Mouse (Mus musculus): Measurements from ENCODE around the gene Foxred2. TPM values are rescaled to one million over a fixed set of nuclear protein-coding genes. Genes with fewer than 3 reads are reported as not detected.

Foxred2 gene
- polyA plus RNA-seq (2012; rRNA removed): 0.84 and 1.0 TPM in 2 replicates

DNA sequence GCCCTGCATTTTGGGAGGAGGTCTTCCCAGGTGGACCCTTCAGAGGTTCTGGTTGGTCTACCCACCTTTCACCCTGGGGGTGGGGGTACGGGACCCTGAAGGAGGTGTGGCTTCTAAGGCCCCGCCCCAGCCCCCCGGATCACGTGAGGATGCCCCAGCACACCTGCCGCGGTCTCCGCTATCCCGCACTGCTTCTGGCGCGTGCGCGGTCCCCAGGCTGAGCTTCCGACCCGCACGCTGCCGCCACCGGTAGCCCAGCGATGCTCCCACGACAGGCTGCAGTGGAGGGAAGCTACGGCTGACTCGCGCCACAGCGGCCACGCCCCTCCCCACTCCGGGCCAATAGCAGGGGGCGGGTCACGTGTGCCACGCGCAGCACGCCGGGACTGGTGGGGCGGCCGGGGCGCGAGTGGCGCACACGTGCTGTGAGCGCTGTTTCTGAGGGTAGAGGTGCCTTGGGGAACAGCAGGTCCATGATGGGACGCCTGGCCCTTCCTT lies at the start of gene Foxred2:
TSS of gene Foxred2 (minus strand) at position 319 of the 498 bp plus-strand sequence.

GRCm38 (mm10) chr15:77970470-77971292 lies 14.2 kb upstream of the Foxred2 start, which contains the start of gene Eif3d:
TSS of gene Eif3d (minus strand) at chr15:77970813.

GRCm38 (mm10) chr15:77928673-77929331 lies 27.7 kb downstream of the Foxred2 start, which contains the start of gene Txn2:
TSS of gene Txn2 (minus strand) at chr15:77929006.

Other genes with a start within 250 kb of the Foxred2 start
- gene Apol9b, start 227.7 kb downstream of the Foxred2 start, polyA plus RNA-seq (2012; rRNA removed): 0.35 and 0.71 TPM in 2 replicates
- 15.0 and 16.3 TPM in 2 replicates for gene Apol8, start 199.7 kb downstream of the Foxred2 start, polyA plus RNA-seq (2012; rRNA removed)
- 24.4 and 30.7 TPM in 2 replicates for gene Myh9, start 114.5 kb downstream of the Foxred2 start, polyA plus RNA-seq (2012; rRNA removed)
- 131 and 149 TPM in 2 replicates for gene Txn2, start 27.7 kb downstream of the Foxred2 start, polyA plus RNA-seq (2012; rRNA removed)
- gene Eif3d, start 14.1 kb upstream of the Foxred2 start, polyA plus RNA-seq (2012; rRNA removed): 91.1 and 96.8 TPM in 2 replicates
- gene Cacng2, start 163.3 kb upstream of the Foxred2 start, polyA plus RNA-seq (2012; rRNA removed): not detected in 2 replicates
- 7.2 and 8.8 TPM in 2 replicates for gene Ift27, start 217.4 kb upstream of the Foxred2 start, polyA plus RNA-seq (2012; rRNA removed)
- not detected in 2 replicates for gene Pvalb, start 249.7 kb upstream of the Foxred2 start, polyA plus RNA-seq (2012; rRNA removed)

All from liver, embryonic 18 days (tissue).